Mouse (Mus musculus) gonadal fat pad, adult 2 months (tissue): ENCODE measurements around the gene Txn1. TPM values are rescaled to one million over a fixed set of nuclear protein-coding genes. Genes with fewer than 3 reads are reported as not detected.

Experiments used
- DNase-seq: peaks from one replicate; pipeline ENCODE4 v3.0.0-alpha.2; 2012; ENCODE audit warnings: low read depth
- polyA plus RNA-seq: library from polyadenylated mRNA; depleted of rRNA; stranded (reverse); fragments of >200 nt; gene quantifications from 2 replicates; pipeline ENCODE4 v1.2.3, GENCODE M21; 2012; rRNA removed

Gene Txn1
- polyA plus RNA-seq, 1 experiment, result 169 TPM

GRCm38 (mm10) chr4:57896631-57897030 lies 59.6 kb downstream of the Txn1 start:
- no peak for DNase-seq

- no peak for DNase-seq
Measured at GRCm38 (mm10) chr4:57895902-57896301, 60.3 kb downstream of the Txn1 start.

GRCm38 (mm10) chr4:57895140-57895539 lies 61.1 kb downstream of the Txn1 start:
- DNase-seq, result no peak

Other genes with a start within 250 kb of the Txn1 start
- gene Akap2, start 238.8 kb downstream of the Txn1 start, polyA plus RNA-seq, result 35.1 and 58.6 TPM in 2 replicates
- gene D630039A03Rik, start 40.1 kb downstream of the Txn1 start, polyA plus RNA-seq, result 6.5 and 11.8 TPM in 2 replicates
- gene Txndc8, start 52.7 kb upstream of the Txn1 start, polyA plus RNA-seq, result 0.28 and 0.89 TPM in 2 replicates